Mouse (Mus musculus): ENCODE data around the gene Nrsn2. TPM values are rescaled to one million over a fixed set of nuclear protein-coding genes. Genes with fewer than 3 reads are reported as not detected.
A peak's percentile ranks its signal among the peaks of the same experiment; 100 is the strongest.

Nrsn2 gene
- polyA plus RNA-seq, 1 experiment from 2014 or later: not detected

DNA sequence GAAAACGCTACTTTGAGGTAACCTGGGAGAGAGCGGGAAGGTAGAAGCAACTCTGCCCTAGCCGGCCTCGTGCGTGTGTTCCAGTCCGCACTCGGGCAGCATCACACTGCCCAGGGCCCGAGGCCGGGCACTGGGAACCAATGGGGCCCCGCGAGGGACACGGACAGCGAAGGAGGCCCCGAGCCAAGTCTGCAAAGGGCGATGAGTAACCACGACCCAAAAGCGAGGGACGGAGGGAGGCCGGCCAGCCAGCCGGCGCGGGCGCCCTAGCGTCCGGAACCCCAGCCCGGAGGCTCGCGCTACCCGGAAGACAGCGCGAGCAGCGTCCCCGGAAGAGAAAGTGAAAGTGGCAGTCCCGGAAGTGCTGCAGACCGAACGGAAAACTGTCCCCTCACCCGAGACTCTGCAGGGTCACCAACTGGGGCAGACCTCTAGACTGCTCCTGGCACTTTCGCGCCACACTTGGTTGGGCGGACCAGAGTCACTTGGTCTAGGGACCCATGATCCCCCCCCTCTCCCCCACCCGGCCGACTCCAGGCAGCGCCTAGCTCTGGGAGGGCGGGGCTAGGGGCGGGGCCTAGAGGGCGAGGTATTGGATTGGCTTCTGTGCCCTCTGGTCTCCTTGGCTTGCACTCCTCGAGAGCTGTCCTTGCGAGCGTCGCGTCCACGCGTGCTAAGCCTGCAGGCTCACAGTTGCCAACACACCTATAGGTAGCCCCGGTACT lies 44.2 kb downstream of the Nrsn2 start, which contains the start of gene Rbck1:
Rbck1 (minus strand) TSS at position 553 of the 725 bp plus-strand sequence.
- H3K4me3 ChIP-seq (ENCODE audit: low read depth, low read length): peak within 1 kb of the TSS; percentile 85
- H3K27ac ChIP-seq (ENCODE audit: low read depth): peak within 1 kb of the TSS; percentile 91
- H3K27me3 ChIP-seq (ENCODE audit: insufficient read depth, low read length): no peaks in the 10 kb centered on the region
- H3K36me3 ChIP-seq (ENCODE audit: insufficient read depth): peaks cover 20% of the 10 kb centered on the region
- peak within 1 kb of the TSS; percentile 64 for H3K4me2 ChIP-seq
- H3K9ac ChIP-seq: peak within 1 kb of the TSS; percentile 83
- under 1% methylated on average over 54 of the region's 54 CpGs for WGBS
- peaks cover 7% of the 10 kb centered on the region; the same call in 1 of the 2 replicates for H3K4me1 ChIP-seq (ENCODE audit: insufficient read depth)
- peak; percentile 95 for ATAC-seq (ENCODE audit: insufficient read depth)
- peak; percentile 23; the same call in 1 of the 2 replicates for TF ChIP-seq CTCF (IDR thresholded peaks at IDR 0.05; ENCODE audit: low read depth)
- peak; percentile 92 for DNase-seq
- no peaks in the 10 kb centered on the region for H3K9me3 ChIP-seq (ENCODE audit: low read depth, low read length)

- ATAC-seq (ENCODE audit: insufficient read depth): no peak
- H3K9ac ChIP-seq: peak overlapping the region; percentile 83; the same call in 1 of the 2 replicates
- WGBS: 42% methylated on average over 7 of the region's 7 CpGs
- DNase-seq: no peak
- H3K27me3 ChIP-seq (ENCODE audit: insufficient read depth, low read length): no peaks in the 10 kb centered on the region
- no peak for TF ChIP-seq CTCF (IDR thresholded peaks at IDR 0.05; ENCODE audit: low read depth)
- H3K36me3 ChIP-seq (ENCODE audit: insufficient read depth): peaks cover 33% of the 10 kb centered on the region
- H3K9me3 ChIP-seq (ENCODE audit: low read depth, low read length): no peaks in the 10 kb centered on the region
- peak overlapping the region; percentile 85 for H3K4me3 ChIP-seq (ENCODE audit: low read depth, low read length)
- H3K4me2 ChIP-seq: peak overlapping the region; percentile 64
- peaks cover 7% of the 10 kb centered on the region; the same call in 1 of the 2 replicates for H3K4me1 ChIP-seq (ENCODE audit: insufficient read depth)
- no peak overlapping the region for H3K27ac ChIP-seq (ENCODE audit: low read depth)
Measured at GRCm38 (mm10) chr2:152330858-152331423, 45.5 kb downstream of the Nrsn2 start.

GRCm38 (mm10) chr2:152327980-152328379 lies 48.5 kb downstream of the Nrsn2 start:
- Histone ChIP-seq H3K27ac (ENCODE audit: low read depth) (no peak overlapping the region), H3K9ac (no peak overlapping the region), H3K27me3 (ENCODE audit: insufficient read depth, low read length) (no peaks in the 10 kb centered on the region), H3K9me3 (ENCODE audit: low read depth, low read length) (no peaks in the 10 kb centered on the region), H3K4me3 (ENCODE audit: low read depth, low read length) (no peak overlapping the region), H3K36me3 (ENCODE audit: insufficient read depth) (peaks cover 62% of the 10 kb centered on the region), H3K4me2 (no peak overlapping the region), H3K4me1 (ENCODE audit: insufficient read depth) (peaks cover 7% of the 10 kb centered on the region; the same call in 1 of the 2 replicates)
- DNase-seq (peak; percentile 31), ATAC-seq (ENCODE audit: insufficient read depth) (no peak)
- TF ChIP-seq CTCF (IDR thresholded peaks at IDR 0.05; ENCODE audit: low read depth): no peak
- WGBS: 68% methylated on average over 5 of the region's 5 CpGs

GRCm38 (mm10) chr2:152326654-152327053 lies 49.8 kb downstream of the Nrsn2 start:
- no peak overlapping the region for H3K9ac ChIP-seq
- ATAC-seq (ENCODE audit: insufficient read depth): no peak
- H3K4me3 ChIP-seq (ENCODE audit: low read depth, low read length): no peak overlapping the region
- peaks cover 4% of the 10 kb centered on the region; the same call in 1 of the 2 replicates for H3K4me1 ChIP-seq (ENCODE audit: insufficient read depth)
- WGBS: 86% methylated on average over 8 of the region's 8 CpGs
- H3K9me3 ChIP-seq (ENCODE audit: low read depth, low read length): no peaks in the 10 kb centered on the region
- no peak for DNase-seq
- peaks cover 75% of the 10 kb centered on the region for H3K36me3 ChIP-seq (ENCODE audit: insufficient read depth)
- H3K27me3 ChIP-seq (ENCODE audit: insufficient read depth, low read length): no peaks in the 10 kb centered on the region
- TF ChIP-seq CTCF (IDR thresholded peaks at IDR 0.05; ENCODE audit: low read depth): no peak
- no peak overlapping the region for H3K27ac ChIP-seq (ENCODE audit: low read depth)
- H3K4me2 ChIP-seq: no peak overlapping the region

- ATAC-seq (ENCODE audit: insufficient read depth): no peak
- no peak for TF ChIP-seq CTCF (IDR thresholded peaks at IDR 0.05; ENCODE audit: low read depth)
Measured at GRCm38 (mm10) chr2:152326157-152326556, 50.3 kb downstream of the Nrsn2 start.

GRCm38 (mm10) chr2:152324842-152325241 lies 51.6 kb downstream of the Nrsn2 start:
- Histone ChIP-seq H3K4me2 (no peak overlapping the region), H3K27ac (ENCODE audit: low read depth) (no peak overlapping the region), H3K4me3 (ENCODE audit: low read depth, low read length) (no peak overlapping the region), H3K9ac (no peak overlapping the region), H3K4me1 (ENCODE audit: insufficient read depth) (no peaks in the 10 kb centered on the region), H3K27me3 (ENCODE audit: insufficient read depth, low read length) (no peaks in the 10 kb centered on the region), H3K36me3 (ENCODE audit: insufficient read depth) (peaks cover 91% of the 10 kb centered on the region), H3K9me3 (ENCODE audit: low read depth, low read length) (no peaks in the 10 kb centered on the region)
- ATAC-seq (ENCODE audit: insufficient read depth) (no peak), DNase-seq (no peak)
- WGBS: 90% methylated on average over 3 of the region's 3 CpGs
- TF ChIP-seq CTCF (IDR thresholded peaks at IDR 0.05; ENCODE audit: low read depth): no peak

More at GRCm38 (mm10) chr2:152326157-152326556, 50.3 kb downstream of the Nrsn2 start:
- no peak overlapping the region for H3K4me3 ChIP-seq (ENCODE audit: low read depth, low read length)
- H3K4me1 ChIP-seq (ENCODE audit: insufficient read depth): peaks cover 4% of the 10 kb centered on the region; the same call in 1 of the 2 replicates
- WGBS: 86% methylated on average over 13 of the region's 13 CpGs
- no peaks in the 10 kb centered on the region for H3K27me3 ChIP-seq (ENCODE audit: insufficient read depth, low read length)
- H3K9me3 ChIP-seq (ENCODE audit: low read depth, low read length): no peaks in the 10 kb centered on the region
- no peak overlapping the region for H3K9ac ChIP-seq
- peaks cover 80% of the 10 kb centered on the region for H3K36me3 ChIP-seq (ENCODE audit: insufficient read depth)
- no peak overlapping the region for H3K27ac ChIP-seq (ENCODE audit: low read depth)
- no peak overlapping the region for H3K4me2 ChIP-seq
- no peak for DNase-seq

DNA sequence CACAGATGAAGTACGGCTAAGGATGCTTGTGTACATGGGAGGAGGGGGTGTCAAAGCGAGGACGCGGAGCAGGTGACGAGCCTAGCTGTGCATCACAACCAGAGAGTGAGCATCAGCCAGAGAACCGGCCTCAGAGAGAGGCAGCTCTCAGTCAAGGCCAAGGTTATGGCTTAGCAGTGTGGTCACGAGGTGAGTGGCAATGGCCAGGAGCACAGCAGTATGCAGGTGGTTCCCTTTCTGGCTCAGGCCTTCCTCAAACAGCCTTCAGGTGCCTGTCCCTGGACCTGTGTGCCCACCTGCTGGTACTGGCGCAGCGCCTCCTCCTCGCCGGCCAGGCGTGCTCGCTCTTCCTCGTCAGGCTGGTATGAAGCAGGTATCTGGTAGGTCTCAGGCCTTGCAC lies 52.5 kb downstream of the Nrsn2 start:
- Histone ChIP-seq H3K4me2 (no peak overlapping the region), H3K27me3 (ENCODE audit: insufficient read depth, low read length) (no peaks in the 10 kb centered on the region), H3K4me1 (ENCODE audit: insufficient read depth) (no peaks in the 10 kb centered on the region), H3K27ac (ENCODE audit: low read depth) (no peak overlapping the region), H3K9me3 (ENCODE audit: low read depth, low read length) (no peaks in the 10 kb centered on the region), H3K4me3 (ENCODE audit: low read depth, low read length) (no peak overlapping the region), H3K9ac (no peak overlapping the region), H3K36me3 (ENCODE audit: insufficient read depth) (peaks cover 90% of the 10 kb centered on the region)
- DNase-seq: no peak
- TF ChIP-seq CTCF (IDR thresholded peaks at IDR 0.05; ENCODE audit: low read depth): no peak
- WGBS: 94% methylated on average over 14 of the region's 14 CpGs
- no peak for ATAC-seq (ENCODE audit: insufficient read depth)

All from lung, embryonic 14.5 days (tissue).